In the genomic region with DNA sequence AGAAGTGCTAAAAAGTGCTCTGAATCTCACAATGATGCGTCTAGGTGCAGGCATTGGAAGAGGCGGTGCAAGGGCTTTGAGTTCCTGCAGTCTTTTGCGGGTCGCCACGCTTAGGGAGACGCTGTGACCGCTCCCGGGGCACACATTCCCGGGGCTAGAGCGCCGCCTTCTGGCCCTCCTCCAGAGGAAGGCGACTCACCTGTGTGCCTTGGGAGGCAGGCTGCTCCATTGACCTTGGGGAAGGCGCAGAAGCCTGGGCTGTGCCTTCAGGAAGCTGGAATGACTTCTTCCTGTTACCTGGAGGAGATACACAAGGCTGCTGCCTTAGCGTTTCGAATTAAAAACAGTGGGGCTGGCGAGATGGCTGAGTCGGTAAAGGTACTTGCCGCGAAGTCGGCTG, we compare ENCODE assay signal across 11 mouse cellular contexts. TPM values are rescaled to one million over a fixed set of nuclear protein-coding genes. Genes with fewer than 3 reads are reported as not detected.
DNase-seq lines count a peak whose midpoint lies in the region; ATAC-seq lines count a peak whose summit lies in the region.
"Had no signal": no experiment of that assay in that cellular context is flagged by ENCODE, and none has a peak within 500 bp of the region (broad histone marks: within the 10 kb centered on the region; RNA-seq: fewer than 3 reads in every experiment).

No protein-coding gene starts in this region.

- peaks cover 86% of the 10 kb centered on the region for H3K27me3 ChIP-seq in hindbrain, embryonic 10.5 days (ENCODE audit: insufficient read depth, poor library complexity, severe bottlenecking)
- peaks cover 64% of the 10 kb centered on the region for H3K27me3 ChIP-seq in hindbrain, embryonic 16.5 days (replicated peaks; ENCODE audit: control insufficient read depth, insufficient read depth, low read length)

- WGBS in hindbrain, embryonic 10.5 days, result 11% methylated on average over 20 of the region's 20 CpGs
- WGBS in hindbrain, embryonic 16.5 days, result 13% methylated on average over 20 of the region's 20 CpGs

- H3K4me1 ChIP-seq in hindbrain, embryonic 10.5 days (replicated peaks), result peaks cover 11% of the 10 kb centered on the region; the same call in 1 of the 2 replicates
- H3K4me1 ChIP-seq in hindbrain, embryonic 16.5 days (ENCODE audit: control insufficient read depth, insufficient read depth, low read depth, low read length), result no peaks in the 10 kb centered on the region

- H3K9me3 ChIP-seq in hindbrain, embryonic 10.5 days, result 0 out of 2 replicates have a peak, but pooled peaks cover 2% of the 10 kb centered on the region
- H3K9me3 ChIP-seq in hindbrain, embryonic 16.5 days (ENCODE audit: control insufficient read depth, low read length), result no peaks in the 10 kb centered on the region; the same call in 1 of the 2 replicates
- H3K9me3 ChIP-seq: neural tube, embryonic 12.5 days had no signal

- no peaks in the 10 kb centered on the region for H3K36me3 ChIP-seq in hindbrain, embryonic 10.5 days
- no peaks in the 10 kb centered on the region for H3K36me3 ChIP-seq in hindbrain, embryonic 16.5 days (ENCODE audit: control insufficient read depth, insufficient read depth, low read length)
- H3K36me3 ChIP-seq: neural tube, embryonic 12.5 days had no signal

- H3K4me2 ChIP-seq in hindbrain, embryonic 16.5 days (ENCODE audit: low read length), result no peak overlapping the region
- H3K4me2 ChIP-seq: neural tube, embryonic 12.5 days had no signal

- H3K27ac ChIP-seq in hindbrain, embryonic 10.5 days, result no peak overlapping the region
- no peak overlapping the region for H3K27ac ChIP-seq in hindbrain, embryonic 16.5 days (ENCODE audit: low read depth, low read length)
- H3K27ac ChIP-seq: neural tube, embryonic 12.5 days had no signal

- no peak overlapping the region for H3K9ac ChIP-seq in hindbrain, embryonic 16.5 days (ENCODE audit: low read depth, low read length)
- H3K9ac ChIP-seq: neural tube, embryonic 12.5 days had no signal

- H3K4me3 ChIP-seq in hindbrain, embryonic 10.5 days, result no peak overlapping the region
- no peak overlapping the region for H3K4me3 ChIP-seq in hindbrain, embryonic 16.5 days (ENCODE audit: low read length)
- H3K4me3 ChIP-seq: neural tube, embryonic 12.5 days had no signal

- DNase-seq in hindbrain, embryonic 10.5 days (ENCODE audit: low spot score), result peak; percentile 53
- peak; percentile 49 for DNase-seq in 3134 (ENCODE audit: extremely low read depth, insufficient read length, low spot score)
- peak; percentile 86 for DNase-seq in ES-CJ7 (ENCODE audit: low read depth, low spot score)
- peak; percentile 65 to 71 for DNase-seq in kidney, postnatal 4 days
- no peak for DNase-seq in spleen, postnatal 36 days (ENCODE audit: low spot score in 2 of 2)
- DNase-seq: layer of hippocampus, postnatal 36 days had no signal

- no peak for ATAC-seq in hindbrain, embryonic 16.5 days
- no peak for ATAC-seq in activated CD4-positive, CD25-positive, alpha-beta regulatory T cell, adult 4 months
- ATAC-seq in megakaryocyte-erythroid progenitor cell, adult 5-6 weeks (replicated peaks; ENCODE audit: low FRiP score, low TSS enrichment, poor library complexity, severe bottlenecking), result no peak

RNA-seq across cellular contexts. Expression of gene Cdx2, which starts 12.9 kb away (rescaled TPM):
- not detected in 2 replicates for polyA plus RNA-seq in hindbrain, embryonic 10.5 days (2016; fragmentation: Nextera tagmentation; extraction: Ambion mirVana)
- polyA plus RNA-seq in hindbrain, embryonic 16.5 days (2015; fragmentation: Nextera tagmentation; extraction: Ambion mirVana), result not detected in 2 replicates
- polyA plus RNA-seq in activated CD4-positive, CD25-positive, alpha-beta regulatory T cell, adult 4 months (2017; shearing (Covaris generic)), result not detected
- not detected in 2 replicates for total RNA-seq in megakaryocyte-erythroid progenitor cell, adult 5-6 weeks (2014; fragmentation: Nextera tagmentation)
- total RNA-seq in megakaryocyte-erythroid progenitor cell, adult 5-6 weeks (2017), result not detected in 2 replicates
- total RNA-seq: layer of hippocampus, postnatal 36 days had no signal
- polyA plus RNA-seq: neural tube, embryonic 12.5 days had no signal

RNA-seq across cellular contexts. Expression of gene Pdx1, which starts 24.4 kb away (rescaled TPM):
- polyA plus RNA-seq in hindbrain, embryonic 10.5 days (2016; fragmentation: Nextera tagmentation; extraction: Ambion mirVana), result not detected in 2 replicates
- not detected in 2 replicates for polyA plus RNA-seq in hindbrain, embryonic 16.5 days (2015; fragmentation: Nextera tagmentation; extraction: Ambion mirVana)
- not detected for polyA plus RNA-seq in activated CD4-positive, CD25-positive, alpha-beta regulatory T cell, adult 4 months (2017; shearing (Covaris generic))
- total RNA-seq in megakaryocyte-erythroid progenitor cell, adult 5-6 weeks (2014; fragmentation: Nextera tagmentation), result not detected in 2 replicates
- not detected in 2 replicates for total RNA-seq in megakaryocyte-erythroid progenitor cell, adult 5-6 weeks (2017)
- total RNA-seq: layer of hippocampus, postnatal 36 days had no signal
- polyA plus RNA-seq: gonadal fat pad, adult 2 months; neural tube, embryonic 12.5 days had no signal

RNA-seq across cellular contexts. Expression of gene Urad, which starts 28.1 kb away (rescaled TPM):
- not detected in 2 replicates for polyA plus RNA-seq in hindbrain, embryonic 10.5 days (2016; fragmentation: Nextera tagmentation; extraction: Ambion mirVana)
- not detected in 2 replicates for polyA plus RNA-seq in hindbrain, embryonic 16.5 days (2015; fragmentation: Nextera tagmentation; extraction: Ambion mirVana)
- polyA plus RNA-seq in activated CD4-positive, CD25-positive, alpha-beta regulatory T cell, adult 4 months (2017; shearing (Covaris generic)), result not detected
- total RNA-seq in megakaryocyte-erythroid progenitor cell, adult 5-6 weeks (2014; fragmentation: Nextera tagmentation), result not detected in 2 replicates
- total RNA-seq in megakaryocyte-erythroid progenitor cell, adult 5-6 weeks (2017), result not detected in 2 replicates
- total RNA-seq: layer of hippocampus, postnatal 36 days had no signal
- polyA plus RNA-seq: gonadal fat pad, adult 2 months; neural tube, embryonic 12.5 days had no signal

Comparison
In these comparisons a context has a peak if more than half of its experiments do, and no peak if none do; other contexts are left out.
1. DNase-seq: peak in hindbrain, embryonic 10.5 days (single experiment), 3134 (single experiment), ES-CJ7 (single experiment) and kidney, postnatal 4 days (2 of 2); none in spleen, postnatal 36 days (0 of 2).